Mouse (Mus musculus) cerebellum, postnatal 10 days (tissue): ENCODE measurements at regions not wholly inside any gene's neighbourhood (a gene's known extent, or its start where the extent isn't known, plus 50 kb on each side); places are given as distances from the start of the nearest gene placed in this dataset.
A peak's percentile ranks its signal among the peaks of the same experiment; 100 is the strongest.

Experiments
- DNase-seq, 2 experiments: peaks; one replicate each; pipeline ENCODE4 v3.0.0; 2021; ENCODE audit warnings: mixed read lengths in 2 of 2

DNA sequence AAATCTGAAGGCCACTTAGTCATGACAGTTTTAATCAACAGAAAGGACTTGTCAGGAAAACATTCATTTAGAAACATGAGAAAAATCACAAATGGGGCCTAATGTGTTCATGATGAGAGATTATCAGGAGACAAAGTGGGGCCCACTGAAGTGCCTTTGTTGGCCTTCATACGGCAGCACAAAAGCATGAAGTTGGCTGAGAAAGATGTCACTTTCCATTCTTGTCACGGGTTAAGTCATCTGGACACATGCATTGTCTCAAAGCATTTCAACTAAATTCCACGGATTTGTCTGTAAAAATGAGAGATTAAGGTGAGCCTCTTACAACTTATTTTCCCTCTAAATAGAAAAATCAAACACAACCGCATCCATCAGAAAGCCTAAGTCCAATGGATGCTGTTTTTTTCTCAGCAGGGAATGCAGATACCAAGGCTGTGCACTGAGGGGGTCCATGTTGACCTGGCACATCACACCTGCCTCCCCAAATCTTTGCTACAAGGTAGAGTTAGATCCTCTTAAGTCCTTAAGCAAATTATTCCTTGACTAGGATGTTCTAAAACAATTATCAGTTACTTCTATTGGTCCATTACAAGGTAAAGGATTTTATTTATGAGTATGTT is 1679.2 kb downstream of the 4930444P10Rik start:
- peak in 1 of 2 experiments; percentile 11 for DNase-seq

DNA sequence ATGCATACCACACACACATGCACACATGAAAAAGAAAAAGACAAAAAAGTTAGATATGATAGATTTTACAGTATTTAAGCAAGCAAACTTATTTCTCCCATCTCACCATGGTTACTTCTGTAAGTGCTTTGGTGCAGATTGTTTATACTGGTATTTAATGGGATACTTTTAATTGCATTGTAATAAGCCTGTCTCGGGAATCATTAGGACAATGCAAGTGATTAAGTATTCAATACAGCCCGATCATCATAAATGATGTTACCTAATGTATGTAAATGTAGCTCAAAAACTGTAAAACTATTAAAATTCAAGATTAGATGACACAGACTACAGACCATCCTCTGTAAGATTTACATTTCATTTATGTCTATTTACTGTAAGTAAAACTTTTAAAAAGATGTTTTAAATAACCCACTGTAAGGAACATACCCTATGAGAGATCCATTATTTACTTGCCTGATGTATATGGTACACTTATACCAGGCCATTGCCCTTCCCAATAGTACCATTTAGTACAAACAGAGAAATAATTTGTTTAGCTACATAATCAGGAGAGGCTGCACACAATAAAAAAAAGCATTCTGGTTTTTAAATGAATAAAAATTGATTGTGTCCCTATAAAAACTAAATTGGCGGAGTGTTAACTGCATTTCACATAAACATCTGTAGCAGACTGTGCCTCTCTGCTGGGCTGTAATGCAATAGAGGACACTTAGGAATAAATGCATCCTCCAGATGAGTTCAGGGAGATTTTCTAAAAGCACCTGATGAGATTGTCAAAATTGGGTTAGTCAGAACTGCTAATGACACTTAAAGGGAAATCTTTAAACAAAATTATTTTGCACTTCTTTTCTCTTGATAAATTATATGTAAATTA is 1722.9 kb downstream of the 4930444P10Rik start:
- DNase-seq, result no peak

DNA sequence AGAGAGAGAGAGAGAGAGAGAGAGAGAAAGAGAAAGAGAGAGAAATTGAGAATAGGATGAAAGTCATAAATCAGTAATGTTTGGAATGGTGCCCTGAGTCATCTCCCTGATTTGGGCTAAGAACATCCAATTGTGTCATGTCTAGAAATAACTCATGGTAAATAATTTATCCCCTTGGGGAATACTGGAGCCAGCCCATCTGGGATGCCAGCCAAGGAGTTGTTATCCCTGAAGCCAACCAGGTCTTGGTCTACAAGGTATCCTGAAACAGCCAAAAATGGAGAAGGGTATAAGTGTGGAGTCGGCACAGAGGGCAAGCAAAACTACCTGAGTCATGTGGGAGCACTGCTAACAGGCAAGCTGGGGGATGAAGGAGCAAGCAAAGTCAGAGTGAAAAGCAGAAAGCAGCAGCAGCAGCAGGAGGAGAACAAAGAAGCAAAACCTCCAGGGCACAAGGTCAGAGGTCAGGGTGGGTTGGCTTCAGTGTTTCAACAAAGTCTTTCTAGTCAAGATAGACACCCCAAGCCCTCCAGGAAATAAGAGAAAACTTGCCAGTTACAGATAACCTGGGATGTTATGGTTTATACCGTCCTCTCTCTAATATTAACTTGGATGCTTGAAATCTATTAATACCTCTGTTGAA is 1733.0 kb downstream of the 4930444P10Rik start:
- peak; percentile 28 to 39 for DNase-seq
